ENCODE assay signal across 31 mouse cellular contexts in genomic region chr12:109874466-109874865, GRCm38 (mm10).
"Had no signal": no experiment of that assay in that cellular context is flagged by ENCODE, and none has a peak within 500 bp of the region (broad histone marks: within the 10 kb centered on the region; RNA-seq: fewer than 3 reads in every experiment).

No protein-coding gene starts in this region.

- H3K4me1 ChIP-seq: limb, embryonic 10.5 days; limb, embryonic 12.5 days; limb, embryonic 13.5 days; limb, embryonic 15.5 days; liver, embryonic 12.5 days; liver, embryonic 13.5 days; liver, embryonic 15.5 days; lung, embryonic 15.5 days; megakaryocyte, embryonic 14.5 days; midbrain, embryonic 10.5 days; midbrain, embryonic 12.5 days; midbrain, embryonic 13.5 days; midbrain, embryonic 15.5 days had no signal

- ATAC-seq: liver, embryonic 12.5 days; liver, postnatal 0 days; lung, postnatal 0 days; midbrain, embryonic 13.5 days; midbrain, embryonic 15.5 days; midbrain, embryonic 16.5 days had no signal

- H3K9ac ChIP-seq: limb, embryonic 12.5 days; limb, embryonic 13.5 days; limb, embryonic 15.5 days; liver, embryonic 12.5 days; liver, embryonic 13.5 days; liver, embryonic 14.5 days; liver, embryonic 15.5 days; liver, postnatal 0 days; lung, embryonic 14.5 days; lung, embryonic 15.5 days; midbrain, embryonic 12.5 days; midbrain, embryonic 13.5 days; midbrain, embryonic 15.5 days had no signal

- DNase-seq: left cerebral cortex, postnatal 4 days; liver; liver, embryonic 13.5 days; liver, postnatal 0 days; lung, adult 18-20 months; lung, adult 2 months; lung, embryonic 14.5 days; lung, postnatal 10 days; lung, postnatal 14 days; lung, postnatal 36 days; lung, postnatal 4 days; midbrain, embryonic 14.5 days had no signal

- H3K4me2 ChIP-seq: limb, embryonic 12.5 days; limb, embryonic 13.5 days; limb, embryonic 15.5 days; liver, embryonic 11.5 days; liver, embryonic 12.5 days; liver, embryonic 13.5 days; liver, embryonic 15.5 days; lung, embryonic 14.5 days; lung, embryonic 15.5 days; midbrain, embryonic 11.5 days; midbrain, embryonic 12.5 days; midbrain, embryonic 13.5 days; midbrain, embryonic 15.5 days had no signal

- H3K4me3 ChIP-seq: limb, embryonic 10.5 days; limb, embryonic 12.5 days; limb, embryonic 13.5 days; limb, embryonic 15.5 days; liver, embryonic 12.5 days; liver, embryonic 13.5 days; liver, embryonic 15.5 days; lung, embryonic 15.5 days; megakaryocyte, embryonic 14.5 days; midbrain, embryonic 10.5 days; midbrain, embryonic 12.5 days; midbrain, embryonic 13.5 days; midbrain, embryonic 15.5 days; myocyte had no signal

- H3K27me3 ChIP-seq: limb, embryonic 12.5 days; limb, embryonic 13.5 days; limb, embryonic 15.5 days; liver, embryonic 12.5 days; liver, embryonic 13.5 days; liver, embryonic 15.5 days; lung, embryonic 15.5 days; megakaryocyte, embryonic 14.5 days; midbrain, embryonic 13.5 days; midbrain, embryonic 15.5 days had no signal

- H3K36me3 ChIP-seq: limb, embryonic 10.5 days; limb, embryonic 12.5 days; limb, embryonic 13.5 days; limb, embryonic 15.5 days; liver, embryonic 12.5 days; liver, embryonic 13.5 days; liver, embryonic 15.5 days; lung, embryonic 15.5 days; midbrain, embryonic 10.5 days; midbrain, embryonic 12.5 days; midbrain, embryonic 13.5 days; midbrain, embryonic 15.5 days had no signal

- H3K9me3 ChIP-seq: limb, embryonic 10.5 days; limb, embryonic 12.5 days; limb, embryonic 13.5 days; limb, embryonic 15.5 days; liver, embryonic 12.5 days; liver, embryonic 13.5 days; liver, embryonic 15.5 days; lung, embryonic 15.5 days; midbrain, embryonic 10.5 days; midbrain, embryonic 12.5 days; midbrain, embryonic 13.5 days; midbrain, embryonic 15.5 days had no signal

- H3K27ac ChIP-seq: limb, embryonic 10.5 days; limb, embryonic 12.5 days; limb, embryonic 13.5 days; limb, embryonic 15.5 days; liver, embryonic 12.5 days; liver, embryonic 13.5 days; liver, embryonic 14.5 days; liver, embryonic 15.5 days; lung, embryonic 15.5 days; macrophage; midbrain, embryonic 10.5 days; midbrain, embryonic 12.5 days; midbrain, embryonic 13.5 days; midbrain, embryonic 15.5 days had no signal
